Mouse (Mus musculus) subcutaneous adipose tissue, adult 2 months (tissue): ENCODE results near the gene Pmpcb. TPM values are rescaled to one million over a fixed set of nuclear protein-coding genes. Genes with fewer than 3 reads are reported as not detected.

Source experiments
- polyA plus RNA-seq: library from polyadenylated mRNA; depleted of rRNA; stranded (reverse); fragments of >200 nt; gene quantifications from 2 replicates; pipeline ENCODE4 v1.2.3, GENCODE M21; 2012; ENCODE audit warnings: low replicate concordance; rRNA removed

Gene Pmpcb
- 53.2 and 75.4 TPM in 2 replicates for polyA plus RNA-seq

GRCm38 (mm10) chr5:21736956-21737585, at the start of gene Pmpcb:
TSS of gene Pmpcb (plus strand) at chr5:21737141.

GRCm38 (mm10) chr5:21701351-21702008, 35.5 kb upstream of the Pmpcb start, which contains the start of gene Napepld:
TSS of gene Napepld (minus strand) at chr5:21701396.

GRCm38 (mm10) chr5:21785053-21785452, 48.1 kb downstream of the Pmpcb start, which contains the start of the genes Dnajc2 and Psmc2:
TSS of gene Dnajc2 (minus strand) at chr5:21785251.
TSS of gene Psmc2 (plus strand) at chr5:21785283.

Other genes starting within 250 kb of the Pmpcb start
- gene Lrrc17, start 193.6 kb upstream of the Pmpcb start, polyA plus RNA-seq = 9.7 and 56.5 TPM in 2 replicates
- gene Fbxl13, start 91.5 kb upstream of the Pmpcb start, polyA plus RNA-seq = 0.87 and 1.5 TPM in 2 replicates
- gene Armc10, start 91.3 kb upstream of the Pmpcb start, polyA plus RNA-seq = 20.3 and 66.6 TPM in 2 replicates
- 12.9 and 13.4 TPM in 2 replicates for gene Napepld, start 35.7 kb upstream of the Pmpcb start, polyA plus RNA-seq
- 3.4 and 11.4 TPM in 2 replicates for gene Dnajc2, start 48.1 kb downstream of the Pmpcb start, polyA plus RNA-seq
- gene Psmc2, start 48.1 kb downstream of the Pmpcb start, polyA plus RNA-seq = 35.2 and 37.2 TPM in 2 replicates
- gene Slc26a5, start 128.5 kb downstream of the Pmpcb start, polyA plus RNA-seq = not detected in 2 replicates